Mouse (Mus musculus): ENCODE measurements at regions not wholly inside any gene's neighbourhood (a gene's known extent, or its start where the extent isn't known, plus 50 kb on each side); places are given as distances from the start of the nearest gene placed in this dataset.

- DNase-seq = no peak
Observed at GRCm38 (mm10) chr1:124652251-124652861, 607.0 kb upstream of the Dpp10 start.

- no peak for DNase-seq
Observed at GRCm38 (mm10) chr1:124635246-124635768, 589.9 kb upstream of the Dpp10 start.

- no peak for DNase-seq
Observed at GRCm38 (mm10) chr1:124630084-124630483, 584.7 kb upstream of the Dpp10 start.

GRCm38 (mm10) chr1:124584620-124585019, 539.3 kb upstream of the Dpp10 start:
- no peak for DNase-seq

Data from thymus, postnatal 4 days (tissue).